Mouse (Mus musculus): Measurements from ENCODE around the gene Vps13d.

Vps13d gene

DNA sequence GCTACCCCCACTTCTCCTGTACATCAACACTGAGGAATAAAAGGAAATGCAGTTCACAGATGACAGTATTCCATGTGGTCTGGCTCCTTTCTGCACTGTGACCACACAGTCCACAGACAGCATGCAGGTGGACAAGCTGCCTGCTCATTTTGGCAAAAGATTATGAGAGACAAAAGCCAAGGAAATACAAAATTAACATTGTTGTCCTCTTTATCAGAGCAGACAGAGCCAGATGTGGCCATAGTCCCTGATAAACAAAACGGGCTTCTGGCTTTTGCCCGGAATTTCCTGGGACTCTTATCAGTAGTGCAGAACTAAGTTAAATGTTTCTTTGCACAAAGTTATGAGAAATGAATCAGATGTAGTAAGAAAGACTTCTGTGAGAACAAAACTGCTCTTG is 161.4 kb downstream of the Vps13d start:
- DNase-seq = no peak

DNA sequence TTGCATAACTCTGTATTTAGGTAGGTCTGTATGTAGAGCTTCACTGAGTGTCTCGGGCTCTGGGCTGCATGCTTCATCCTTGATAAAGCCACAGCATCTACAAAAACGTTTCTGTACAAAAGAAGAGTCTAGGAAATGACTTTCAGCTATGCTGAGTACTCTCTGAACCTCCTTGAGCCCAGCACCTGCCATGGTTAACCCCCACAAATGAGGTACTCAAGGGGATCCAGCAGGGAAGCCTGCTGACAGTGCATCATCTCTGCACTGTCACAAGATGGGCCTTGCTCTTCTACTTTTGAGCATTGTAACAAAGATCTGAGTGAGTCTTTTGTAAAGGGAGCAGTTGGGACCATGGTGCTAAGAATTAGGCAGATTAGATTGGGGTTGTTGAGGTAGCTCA is 162.2 kb downstream of the Vps13d start:
- DNase-seq = no peak

DNA sequence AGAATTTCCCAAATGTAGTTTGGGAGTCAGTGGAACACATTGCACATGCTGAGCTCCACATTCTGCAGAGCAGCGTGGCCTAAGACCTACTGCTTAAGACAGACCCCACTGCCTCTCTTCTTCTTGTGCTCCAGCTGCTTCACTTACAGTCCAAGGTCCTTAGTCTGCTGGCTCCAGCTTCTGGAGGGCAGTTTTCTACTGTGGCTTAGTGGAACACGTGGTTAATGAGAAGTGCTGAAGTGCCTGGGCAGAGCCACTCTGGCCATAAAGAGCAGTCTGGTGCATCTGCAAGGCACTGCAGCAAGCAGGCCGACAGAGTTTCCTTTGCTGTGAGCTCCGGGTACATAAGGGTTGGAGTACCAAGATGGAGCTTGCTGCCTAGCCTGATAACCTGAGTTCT is 163.3 kb downstream of the Vps13d start:
- DNase-seq = peak; percentile 58

DNA sequence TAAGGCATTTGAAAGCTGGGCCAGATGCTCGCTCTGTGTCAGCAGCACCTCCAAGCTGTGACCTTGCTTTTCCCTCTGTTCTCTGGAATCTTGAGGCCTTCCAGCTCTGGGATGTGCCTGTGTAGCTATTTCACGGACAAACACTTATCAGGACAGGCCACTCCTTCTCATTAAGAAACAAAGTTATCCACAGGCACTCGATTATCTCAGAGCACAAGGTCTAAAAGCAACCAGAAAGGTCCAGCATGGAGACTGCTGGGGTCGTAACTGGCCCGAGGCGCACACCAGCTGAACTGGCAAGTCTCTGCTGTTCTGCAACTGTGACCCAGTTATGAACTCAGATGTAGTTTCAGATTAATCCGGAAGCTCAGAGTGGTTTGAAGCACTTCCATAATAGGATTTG is 168.4 kb downstream of the Vps13d start:
- DNase-seq = peak; percentile 74

DNA sequence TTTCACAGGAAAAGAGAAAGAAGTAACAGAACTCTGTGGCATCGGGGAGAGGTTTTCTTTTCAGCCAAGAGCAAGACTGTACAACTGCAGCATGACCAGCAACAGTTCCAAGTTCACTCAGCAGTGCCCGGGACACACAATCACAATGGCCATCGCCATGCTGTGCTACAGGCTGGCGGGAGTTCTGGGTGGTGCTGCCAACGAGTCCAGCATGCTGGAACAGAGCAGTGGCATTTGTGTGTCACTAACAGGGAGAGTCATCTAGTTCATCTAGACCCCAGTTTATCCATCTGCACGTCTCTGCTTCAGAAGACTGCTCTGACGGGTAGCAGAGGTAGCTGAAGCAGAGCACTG is 169.4 kb downstream of the Vps13d start:
- DNase-seq = no peak

DNA sequence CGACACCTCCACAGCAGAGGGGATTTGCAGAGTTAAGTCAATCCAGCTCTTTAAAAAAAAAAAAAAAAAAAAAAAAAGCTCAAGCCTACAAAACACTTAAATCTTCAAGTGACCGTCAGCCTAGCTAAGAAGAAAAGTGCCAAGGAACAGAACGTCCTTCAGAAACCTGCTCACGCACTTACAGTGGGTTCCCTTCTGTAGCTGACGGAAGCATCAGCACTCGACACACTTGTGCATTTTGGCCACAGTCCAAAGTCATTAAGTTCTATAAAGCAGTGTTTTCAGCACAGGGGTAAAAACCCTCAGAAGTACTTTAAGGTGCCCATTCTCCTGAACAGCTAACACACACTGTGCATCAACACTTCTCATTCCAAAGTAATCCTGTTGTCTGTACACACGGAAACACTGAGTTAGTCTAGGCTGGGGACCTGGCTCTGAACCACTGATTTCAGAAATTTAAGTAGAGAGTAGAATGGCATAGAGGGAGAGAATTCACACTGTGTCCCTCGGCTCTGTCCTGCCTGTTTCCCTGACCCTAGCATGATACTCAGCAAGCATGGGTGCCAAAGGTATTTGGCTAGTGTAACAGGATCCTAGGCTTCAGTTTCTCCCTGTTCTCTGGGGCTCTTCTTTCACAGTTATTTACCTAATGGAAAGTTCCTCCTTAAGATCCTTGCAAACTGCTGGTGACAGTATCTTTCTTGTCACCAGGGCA is 170.0 kb downstream of the Vps13d start:
- DNase-seq = peak; percentile 94

DNA sequence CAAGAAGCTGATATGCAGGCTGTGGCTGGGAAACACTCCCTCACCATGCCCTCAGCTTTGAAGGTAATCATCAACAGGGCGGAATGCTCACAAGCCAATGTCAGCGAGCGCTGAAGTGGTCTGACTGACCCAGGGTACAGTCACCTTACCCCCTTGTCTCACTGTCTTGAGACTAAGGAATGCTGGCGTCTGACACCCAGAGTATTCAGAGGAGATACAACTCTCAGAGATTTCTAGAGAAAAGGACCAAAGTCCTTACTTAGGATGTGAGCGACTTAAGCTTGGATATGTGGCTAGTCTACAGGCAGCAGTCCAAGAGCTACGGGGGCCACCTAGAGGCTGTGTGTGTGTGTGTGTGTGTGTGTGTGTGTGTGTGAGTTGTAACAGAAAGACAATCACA is 170.9 kb downstream of the Vps13d start:
- DNase-seq = peak; percentile 68

DNA sequence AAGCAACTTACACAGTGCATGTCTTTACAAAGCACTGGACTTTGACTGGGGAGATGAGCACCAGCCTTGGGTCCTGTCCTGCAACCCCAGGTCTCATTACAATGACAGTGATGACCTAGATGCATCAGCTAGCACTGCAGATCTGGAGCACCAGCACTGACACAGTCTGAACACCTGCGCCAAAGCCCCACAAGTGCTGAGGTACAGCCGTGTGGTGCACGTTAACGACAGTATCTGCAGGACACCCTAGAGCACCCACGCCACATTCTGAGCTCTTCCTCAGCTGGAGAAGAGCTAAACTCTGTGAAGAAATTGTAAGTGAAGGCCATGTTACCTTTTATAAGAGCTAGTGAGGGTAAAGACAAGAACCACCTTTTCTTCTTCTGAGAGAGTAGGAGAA is 172.0 kb downstream of the Vps13d start:
- no peak for DNase-seq

DNA sequence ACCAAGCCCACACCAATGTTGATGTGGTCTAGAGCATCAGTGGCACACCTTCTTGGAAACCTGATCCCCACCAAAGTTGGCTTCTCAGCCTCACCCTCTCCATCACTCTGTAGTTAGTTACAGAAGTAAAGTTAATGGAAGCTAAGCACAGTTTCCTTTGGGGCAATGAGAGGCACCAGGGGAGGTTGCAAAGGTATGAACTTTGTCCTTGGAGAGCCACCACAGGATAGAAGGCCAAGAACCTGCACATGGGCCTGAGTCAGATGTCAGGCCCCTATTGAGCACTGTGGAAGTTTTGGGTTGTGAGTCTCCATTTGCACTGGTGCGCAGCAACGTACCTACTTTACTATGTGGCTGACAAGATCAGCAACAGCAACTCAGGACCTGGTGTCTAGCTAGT is 172.6 kb downstream of the Vps13d start:
- DNase-seq = no peak

DNA sequence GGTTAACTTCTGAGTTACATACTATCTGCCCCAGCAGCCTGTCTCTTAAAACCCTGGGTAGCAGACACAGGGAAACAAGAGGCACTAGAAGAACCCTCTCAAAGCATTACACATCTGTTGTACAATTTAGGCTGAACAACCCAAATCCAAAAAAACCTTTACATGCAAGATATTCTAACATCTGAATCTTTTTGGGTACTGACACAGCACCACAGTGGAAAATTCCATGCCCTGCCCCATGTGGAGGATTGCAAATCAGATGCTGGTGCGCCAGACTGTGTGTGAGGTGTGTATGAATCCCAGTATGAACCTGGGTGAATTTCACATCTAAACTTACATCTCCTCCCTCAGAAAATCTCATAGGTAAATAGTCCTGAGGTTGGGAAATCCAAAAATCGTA is 174.4 kb downstream of the Vps13d start:
- DNase-seq = no peak

DNA sequence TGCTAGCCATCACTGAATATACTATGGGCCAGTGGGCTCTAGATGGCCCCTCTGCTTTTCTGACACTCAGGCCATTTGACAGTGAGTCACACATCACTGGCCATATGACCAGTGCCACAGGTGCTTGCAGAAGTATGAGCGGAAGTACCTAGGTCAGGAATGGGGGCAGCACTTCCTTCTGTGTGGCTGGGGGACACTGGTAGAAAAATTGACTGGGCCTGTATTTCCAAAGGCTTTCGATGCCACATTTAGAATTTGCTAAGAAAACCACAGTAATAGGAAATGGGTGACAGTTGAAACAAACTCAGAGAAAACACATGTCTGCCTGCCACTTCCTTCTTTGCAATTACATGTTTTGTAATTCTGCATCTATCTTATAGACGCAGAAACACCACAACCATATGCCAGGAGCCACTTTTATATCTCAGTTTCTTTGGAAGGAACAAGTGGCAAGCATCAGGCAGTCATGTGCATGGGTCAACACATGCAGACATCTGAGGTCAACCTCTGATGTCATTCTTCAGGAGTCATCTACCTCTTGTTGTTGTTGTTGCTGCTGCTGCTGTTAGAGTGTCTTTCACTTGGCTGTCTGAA is 175.6 kb downstream of the Vps13d start:
- no peak for DNase-seq

DNA sequence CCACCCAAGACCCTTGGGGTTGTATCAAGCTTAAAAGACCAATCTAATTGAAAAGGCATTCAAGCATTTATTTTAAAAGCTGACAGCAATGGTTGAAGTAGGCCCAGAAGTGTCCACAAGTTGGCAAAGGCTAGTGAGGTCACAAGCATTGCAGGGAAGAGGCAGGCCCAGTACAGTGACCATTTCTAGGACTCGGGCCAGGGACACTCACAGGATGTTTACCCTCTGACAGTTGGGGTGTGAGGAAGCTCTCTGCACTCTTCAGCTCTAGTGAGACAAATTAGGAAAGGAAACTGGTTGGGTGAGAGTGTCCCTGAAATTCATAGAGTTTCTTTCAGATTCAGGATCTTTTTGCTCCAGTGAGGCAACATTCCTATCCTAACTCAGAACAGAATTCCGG is 177.1 kb downstream of the Vps13d start:
- DNase-seq = peak; percentile 89

DNA sequence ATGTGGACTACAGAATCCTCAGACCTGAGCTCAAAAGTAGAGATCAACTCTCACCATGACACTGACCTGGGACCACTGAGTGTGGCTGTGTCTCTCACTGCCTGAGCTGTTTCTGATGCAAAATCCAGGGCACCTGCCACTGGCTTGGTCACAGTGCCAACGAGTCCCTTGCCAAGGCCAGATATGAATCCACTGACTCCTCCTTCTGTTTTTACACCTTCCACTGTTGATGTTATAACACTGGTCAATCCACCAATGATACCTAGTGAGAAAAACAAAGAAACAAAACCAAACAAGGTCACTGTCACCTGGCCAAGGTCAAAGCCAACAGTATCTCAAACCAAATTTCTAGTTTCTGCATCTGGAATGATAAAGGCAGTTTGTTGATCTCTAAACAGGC is 178.1 kb downstream of the Vps13d start:
- no peak for DNase-seq

DNA sequence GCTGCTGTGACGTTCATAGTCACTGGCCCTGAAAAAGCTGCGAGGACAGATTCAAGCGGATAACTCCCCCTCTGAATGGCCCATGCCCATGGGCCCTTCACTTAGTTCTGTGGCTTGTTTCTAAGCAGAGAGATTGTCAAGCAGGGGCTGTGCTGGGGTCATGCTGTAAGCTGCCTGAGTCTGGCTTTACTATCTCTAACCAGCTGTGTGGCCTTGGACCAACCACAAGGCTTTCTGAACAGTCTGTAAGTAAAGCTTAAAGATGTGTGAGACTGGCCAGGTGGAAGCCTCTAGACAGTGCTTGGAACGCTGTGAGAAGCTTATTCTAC is 180.2 kb downstream of the Vps13d start:
- DNase-seq = no peak

DNA sequence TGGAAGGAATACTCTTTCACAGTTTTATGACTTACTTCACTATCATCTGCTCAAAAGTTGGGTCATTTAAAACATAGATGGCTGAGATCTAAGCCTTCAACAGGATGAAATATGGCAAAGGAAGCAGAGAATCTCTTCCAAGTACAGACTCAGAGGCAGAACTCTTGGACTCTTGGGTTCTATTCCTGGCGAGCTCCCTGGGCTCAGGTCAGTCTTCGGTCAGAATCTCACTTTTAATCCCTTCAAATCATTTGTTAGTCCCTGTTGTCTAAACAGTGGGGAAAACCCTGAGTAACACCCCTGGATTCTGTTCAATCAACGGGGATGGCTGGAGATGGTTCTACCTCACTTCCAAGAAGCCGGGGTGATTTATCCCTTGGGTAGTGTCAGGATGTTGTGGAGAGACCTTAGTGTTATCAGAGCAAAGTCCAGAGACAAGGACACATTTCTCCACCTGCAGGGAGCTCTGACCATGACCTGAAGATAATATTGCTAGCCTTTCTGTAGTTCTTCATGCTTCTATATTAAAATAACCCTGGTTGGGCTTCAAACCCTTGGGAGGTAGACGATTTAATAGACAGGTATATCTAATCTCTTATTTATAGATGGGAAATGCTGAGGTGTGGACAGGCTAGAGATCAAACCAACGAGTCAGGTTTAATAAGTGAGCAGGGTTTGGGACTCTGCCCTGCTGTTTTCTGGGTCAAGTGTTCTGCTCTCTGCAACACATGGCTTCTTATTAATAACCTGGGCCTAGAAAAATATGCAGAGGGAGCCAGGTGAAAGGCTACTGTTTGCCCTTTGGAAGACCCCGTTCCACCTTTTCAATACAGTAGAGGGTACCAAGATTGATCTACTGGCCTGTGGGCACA is 180.8 kb downstream of the Vps13d start:
- DNase-seq = no peak

DNA sequence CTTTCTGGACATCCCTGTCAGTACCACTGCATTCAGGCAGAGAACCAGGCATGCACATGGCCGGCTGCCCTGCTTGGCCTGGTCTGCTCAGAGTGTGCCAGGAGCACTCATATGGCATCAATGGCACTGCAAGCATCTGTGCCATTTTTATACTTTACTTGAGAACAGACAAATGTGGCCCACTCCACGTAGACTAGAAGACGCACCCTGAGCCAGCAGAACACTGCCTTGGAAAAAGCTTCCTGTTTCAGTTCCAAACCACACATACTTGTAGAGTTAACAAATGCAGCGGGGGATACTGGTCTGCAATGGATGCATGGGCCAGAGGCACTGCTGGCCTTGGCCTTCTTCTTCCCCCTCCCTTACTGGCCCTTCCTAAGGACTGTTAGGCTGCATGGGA is 181.6 kb downstream of the Vps13d start:
- DNase-seq = no peak

DNA sequence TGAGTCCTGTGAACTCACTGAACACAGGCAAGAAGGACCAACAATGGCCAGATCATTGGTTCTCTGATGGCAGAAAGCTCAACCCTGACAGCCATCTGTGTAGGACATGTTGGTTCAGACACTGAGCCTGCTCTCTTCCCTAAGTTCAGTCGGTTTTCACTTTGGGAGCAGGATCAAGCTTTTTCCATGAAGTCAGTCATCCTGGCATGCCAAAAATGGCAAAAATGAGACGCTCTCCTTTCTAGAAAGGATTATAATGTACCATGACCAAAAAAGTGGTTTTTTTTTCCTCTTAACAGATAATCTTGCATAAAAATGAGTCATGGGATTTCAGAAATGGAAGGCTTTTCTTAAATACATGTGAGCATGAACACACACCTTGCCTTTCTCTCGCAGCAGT is 183.6 kb downstream of the Vps13d start:
- no peak for DNase-seq

DNA sequence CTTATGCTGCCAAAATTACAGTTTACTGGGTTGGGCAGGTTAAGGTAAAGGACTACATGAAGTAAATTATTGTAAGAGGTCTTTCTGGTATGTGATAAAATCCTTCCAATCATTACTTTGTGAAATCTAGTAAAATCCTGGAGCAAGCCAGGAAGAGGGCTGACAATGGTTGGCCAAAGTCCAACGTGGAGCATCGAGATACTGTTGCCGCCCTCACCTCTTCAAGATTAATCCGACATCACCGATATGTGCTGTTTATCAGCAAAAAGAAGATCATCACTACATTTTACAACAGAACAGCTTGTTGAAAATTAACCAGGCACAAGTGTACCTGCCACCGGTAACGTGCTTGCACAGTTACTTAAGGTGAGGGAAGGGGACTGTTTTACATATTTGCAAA is 184.9 kb downstream of the Vps13d start:
- DNase-seq = no peak

DNA sequence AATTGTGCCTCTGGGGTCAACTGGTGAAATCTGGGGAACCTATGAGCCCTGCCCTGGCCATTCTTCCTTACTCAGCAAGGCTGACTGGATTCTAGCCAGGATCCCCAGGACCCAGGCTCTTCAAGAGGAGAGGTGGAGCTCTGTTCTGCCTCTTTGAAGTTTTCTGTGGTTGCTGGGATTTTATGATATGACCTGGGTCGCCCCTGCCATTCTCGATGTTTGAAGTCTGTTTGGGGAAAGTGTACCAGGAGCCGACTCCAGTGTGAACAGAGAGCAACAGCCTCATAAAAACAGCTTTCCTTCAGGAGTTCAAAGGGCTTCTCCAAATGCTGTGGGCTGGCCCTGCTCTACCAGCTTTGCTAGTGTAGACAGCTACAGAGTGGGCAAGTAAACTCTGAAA is 185.4 kb downstream of the Vps13d start:
- no peak for DNase-seq

DNA sequence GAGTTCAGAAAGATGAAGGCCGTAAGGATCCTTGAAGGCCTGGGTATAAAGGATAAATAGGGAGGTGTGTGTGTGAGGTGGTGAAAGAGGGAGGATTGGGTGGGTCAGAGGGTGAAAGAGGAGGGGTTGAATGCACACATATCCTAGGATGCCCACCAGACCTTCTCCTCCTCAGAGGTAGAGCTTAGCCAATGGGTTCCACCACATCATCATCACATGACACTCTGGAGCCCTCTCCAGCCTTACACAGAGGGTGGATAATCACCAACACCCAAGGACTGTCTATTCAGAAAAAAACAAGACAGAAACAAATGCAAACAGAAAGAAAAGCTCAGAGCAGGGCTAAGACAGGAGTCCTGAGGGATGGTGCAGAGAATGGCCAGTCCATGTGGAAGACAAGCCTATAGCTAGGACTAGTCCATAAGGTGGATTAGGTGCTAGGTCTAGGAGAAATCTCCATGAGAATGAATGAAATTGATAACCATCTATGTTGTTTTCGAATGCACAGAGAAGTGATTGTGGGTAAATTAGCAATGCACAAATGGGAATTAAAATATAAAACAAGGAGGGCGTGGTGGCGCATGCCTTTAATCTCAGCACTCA is 188.8 kb downstream of the Vps13d start:
- no peak for DNase-seq

DNA sequence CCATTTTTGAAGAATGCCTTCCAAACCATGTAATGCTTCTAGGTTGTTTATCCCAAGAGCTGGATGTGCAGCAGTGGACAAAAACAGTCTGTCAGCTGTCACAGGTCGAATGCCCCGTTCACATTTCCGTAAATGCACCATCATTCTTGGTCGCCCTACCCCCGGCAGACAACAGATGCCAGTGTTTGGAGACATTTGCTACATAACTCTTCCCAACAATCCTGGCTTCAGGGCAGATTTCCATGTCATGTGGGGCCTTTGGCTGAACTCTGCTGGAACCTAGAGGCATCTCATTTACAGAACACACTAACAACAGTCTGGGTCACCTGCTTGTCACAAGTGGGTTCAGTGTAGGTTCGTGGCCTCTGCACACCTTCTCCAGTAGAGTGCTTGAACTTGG is 190.6 kb downstream of the Vps13d start:
- no peak for DNase-seq

DNA sequence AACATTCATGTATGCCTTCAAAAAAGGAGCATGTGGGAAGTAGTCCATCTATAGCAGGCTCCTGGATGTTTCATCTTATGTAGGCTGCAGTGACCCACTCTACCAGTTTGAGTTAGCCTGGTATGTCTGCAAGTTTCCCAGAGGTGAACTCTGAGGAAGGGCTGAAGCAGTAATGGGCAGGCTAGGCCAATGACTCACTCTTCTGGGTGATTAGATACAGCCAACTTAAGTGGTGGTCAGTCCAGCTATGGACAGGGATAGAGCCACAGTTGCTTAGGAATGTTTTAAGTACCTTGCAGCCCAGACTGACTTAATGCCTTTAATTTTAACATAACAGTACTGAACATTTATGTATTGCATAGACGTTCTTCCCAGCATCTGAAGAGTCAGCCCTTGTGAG is 192.1 kb downstream of the Vps13d start:
- no peak for DNase-seq

DNA sequence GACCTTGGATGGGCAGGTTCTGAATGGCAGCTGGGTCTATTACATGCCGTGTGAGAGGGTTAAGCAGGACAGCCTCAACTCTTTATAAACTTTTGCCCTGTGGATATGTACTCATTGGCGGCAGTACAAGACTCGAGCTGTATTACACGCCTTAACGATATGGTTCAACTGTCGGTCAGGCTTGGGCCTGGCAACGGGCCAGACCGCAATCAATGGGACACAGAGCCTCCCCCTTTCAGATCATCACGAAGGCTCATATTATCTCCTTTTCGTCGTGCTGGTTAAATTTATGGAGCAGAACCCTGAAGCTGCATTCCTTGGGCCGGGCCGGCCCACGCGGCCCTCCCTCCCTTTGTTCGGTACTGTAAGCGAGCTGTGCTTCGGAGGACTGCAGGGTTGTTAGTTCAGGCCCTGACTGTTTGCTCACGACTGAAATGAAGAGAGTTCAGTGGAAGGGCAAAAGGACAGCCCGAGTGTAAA is 194.9 kb downstream of the Vps13d start:
- DNase-seq = peak; percentile 76

DNA sequence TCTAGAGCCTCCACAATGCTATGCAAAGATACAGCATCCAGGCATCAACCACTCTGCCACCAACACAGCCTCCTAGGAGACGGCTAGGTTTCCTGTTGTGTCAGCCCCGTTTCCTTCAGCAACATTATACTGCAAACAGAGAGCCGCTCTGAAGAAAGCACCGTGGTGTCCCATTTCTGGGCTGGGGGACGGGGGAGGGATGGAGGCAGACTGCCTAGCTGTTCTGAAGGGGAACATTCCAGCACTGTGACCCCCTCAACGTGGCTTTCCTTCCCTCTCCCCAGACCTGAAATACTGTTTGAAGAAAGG is 195.3 kb downstream of the Vps13d start:
- DNase-seq = no peak

Data from lung, postnatal 36 days (tissue).